Mouse (Mus musculus): ENCODE data around the gene Exoc6b.
A peak's percentile ranks its signal among the peaks of the same experiment; 100 is the strongest.
"Not testable (repeated sequence)": the region's sequence is repeated elsewhere in the genome, so short reads cannot be mapped to it uniquely, and the experiment has no call there.

Exoc6b gene

GRCm38 (mm10) chr6:85069023-85069985, at the start of gene Exoc6b:
TSS of gene Exoc6b (minus strand) at chr6:85069513.
- DNase-seq = peak; percentile 94

- DNase-seq = peak; percentile 43
Measured at GRCm38 (mm10) chr6:85117545-85118511, 48.5 kb upstream of the Exoc6b start.

GRCm38 (mm10) chr6:85105033-85105615, 35.8 kb upstream of the Exoc6b start:
- no peak for DNase-seq

- no peak for DNase-seq
Measured at GRCm38 (mm10) chr6:85103321-85103720, 34.0 kb upstream of the Exoc6b start.

- DNase-seq = peak; percentile 8
Measured at GRCm38 (mm10) chr6:85096441-85096840, 27.1 kb upstream of the Exoc6b start.

- no peak for DNase-seq
Measured at GRCm38 (mm10) chr6:85087425-85087824, 18.1 kb upstream of the Exoc6b start.

GRCm38 (mm10) chr6:85086645-85087044, 17.3 kb upstream of the Exoc6b start:
- DNase-seq = no peak

- not testable (repeated sequence) for DNase-seq
Measured at GRCm38 (mm10) chr6:85076179-85076720, 6.9 kb upstream of the Exoc6b start.

GRCm38 (mm10) chr6:85074996-85075395, 5.7 kb upstream of the Exoc6b start:
- DNase-seq = no peak

GRCm38 (mm10) chr6:85068322-85069022, 841 bp downstream of the Exoc6b start:
- DNase-seq = no peak

GRCm38 (mm10) chr6:85057641-85058040, 11.7 kb downstream of the Exoc6b start:
- DNase-seq = no peak

GRCm38 (mm10) chr6:85051109-85051508, 18.2 kb downstream of the Exoc6b start:
- no peak for DNase-seq

GRCm38 (mm10) chr6:85046531-85046930, 22.8 kb downstream of the Exoc6b start:
- DNase-seq = no peak

GRCm38 (mm10) chr6:85044621-85045152, 24.6 kb downstream of the Exoc6b start:
- DNase-seq = no peak

- DNase-seq = peak; percentile 53
Measured at GRCm38 (mm10) chr6:85037677-85038076, 31.6 kb downstream of the Exoc6b start.

- no peak for DNase-seq
Measured at GRCm38 (mm10) chr6:85029671-85030070, 39.6 kb downstream of the Exoc6b start.

- no peak for DNase-seq
Measured at GRCm38 (mm10) chr6:85024403-85024802, 44.9 kb downstream of the Exoc6b start.

- DNase-seq = no peak
Measured at GRCm38 (mm10) chr6:85017011-85017410, 52.3 kb downstream of the Exoc6b start.

GRCm38 (mm10) chr6:85013906-85014305, 55.4 kb downstream of the Exoc6b start:
- DNase-seq = no peak

GRCm38 (mm10) chr6:85010397-85010796, 58.9 kb downstream of the Exoc6b start:
- DNase-seq = peak; percentile 21

GRCm38 (mm10) chr6:84995418-84995817, 73.9 kb downstream of the Exoc6b start:
- no peak for DNase-seq

GRCm38 (mm10) chr6:84976563-84976971, 92.7 kb downstream of the Exoc6b start:
- DNase-seq = no peak

All from kidney, adult 18-20 months (tissue).